Mouse (Mus musculus): ENCODE results near the gene Aadacl3.

GRCm38 (mm10) chr4:144441582-144441981 is 22.0 kb downstream of the Aadacl3 start:
- TF ChIP-seq CTCF (IDR thresholded peaks at IDR 0.05; ENCODE audit: control insufficient read depth, insufficient read depth, insufficient replicate concordance, low read depth, low read length) (no peak), POLR2A (IDR thresholded peaks at IDR 0.05; ENCODE audit: control insufficient read depth, low read depth, low read length) (no peak)

All from testis, adult 2 months (tissue).